Mouse (Mus musculus) heart, adult 18-20 months (tissue): Measurements from ENCODE around the gene Tcf20. TPM values are rescaled to one million over a fixed set of nuclear protein-coding genes. Genes with fewer than 3 reads are reported as not detected.
"Not testable (repeated sequence)": the region's sequence is repeated elsewhere in the genome, so short reads cannot be mapped to it uniquely, and the experiment has no call there.

Experiments used
- DNase-seq, 2 experiments: peaks; one replicate each; pipeline ENCODE4 v3.0.0; 2021 to 2022; ENCODE audit warnings: mixed read lengths in 1 of 2
- microRNA-seq, 2 experiments: library from miRNA; unstranded; fragments of <30 nt; microRNA quantifications; one replicate each; pipeline ENCODE4 v1.2.0; 2022
- total RNA-seq, 2 experiments: library from RNA; stranded (reverse); gene quantifications; 2 replicates each; pipeline ENCODE4 v1.2.3; 2021

The Tcf20 gene
- total RNA-seq, 2 experiments from 2014 or later = 48.2 to 56.6 TPM

- DNase-seq = no peak
Observed at GRCm38 (mm10) chr15:82806969-82807763, 180.5 kb downstream of the Tcf20 start.

- DNase-seq = peak; percentile 67 to 95
Observed at GRCm38 (mm10) chr15:82804708-82805639, 182.7 kb downstream of the Tcf20 start.

GRCm38 (mm10) chr15:82795936-82796440 lies 191.7 kb downstream of the Tcf20 start:
- no peak for DNase-seq

- DNase-seq = no peak
Observed at GRCm38 (mm10) chr15:82794277-82794676, 193.4 kb downstream of the Tcf20 start, which contains the start of gene Cyp2d26. Gene Cyp2d26, minus strand, starts transcription at chr15:82794294.

- no peak for DNase-seq
Observed at GRCm38 (mm10) chr15:82793868-82794267, 193.8 kb downstream of the Tcf20 start.

- DNase-seq = no peak
Observed at GRCm38 (mm10) chr15:82793454-82793853, 194.2 kb downstream of the Tcf20 start.

GRCm38 (mm10) chr15:82792566-82792965 lies 195.1 kb downstream of the Tcf20 start:
- DNase-seq = no peak

- no peak for DNase-seq
Observed at GRCm38 (mm10) chr15:82784581-82784980, 203.1 kb downstream of the Tcf20 start.

- DNase-seq = no peak
Observed at GRCm38 (mm10) chr15:82783800-82784199, 203.9 kb downstream of the Tcf20 start.

- not testable (repeated sequence) for DNase-seq
Observed at GRCm38 (mm10) chr15:82777856-82778255, 209.8 kb downstream of the Tcf20 start.

- no peak for DNase-seq
Observed at GRCm38 (mm10) chr15:82765943-82766342, 221.7 kb downstream of the Tcf20 start.

- no peak for DNase-seq
Observed at GRCm38 (mm10) chr15:82764881-82765280, 222.8 kb downstream of the Tcf20 start.

- DNase-seq = no peak
Observed at GRCm38 (mm10) chr15:82763631-82764420, 223.8 kb downstream of the Tcf20 start, which contains the start of gene Cyp2d40. Gene Cyp2d40, minus strand, starts transcription at chr15:82764183.

Small RNAs within 50 kb of the gene (microRNA-seq; reads per million reads assigned to microRNA genes)
- gene Gm27618 = 0 reads per million in 2 experiments
- gene Mir3080 = 0.38 to 0.54 reads per million in 2 experiments

Other genes with a start within 250 kb of the Tcf20 start
- not detected for gene Cyp2d40, start 223.7 kb downstream of the Tcf20 start, total RNA-seq
- gene Cyp2d26, start 193.6 kb downstream of the Tcf20 start, total RNA-seq = not detected
- gene Nfam1, start 45.4 kb upstream of the Tcf20 start, total RNA-seq = 1 to 10 TPM; 1.5 to 2.0 TPM
- 10 to 100 TPM; 46.1 to 55.5 TPM for gene Serhl, start 101.6 kb upstream of the Tcf20 start, total RNA-seq
- 10 to 100 TPM; 28.6 to 37.9 TPM for gene Rrp7a, start 134.9 kb upstream of the Tcf20 start, total RNA-seq
- gene Poldip3, start 161.5 kb upstream of the Tcf20 start, total RNA-seq = 10 to 100 TPM; 23.1 to 26.2 TPM
- 10 to 100 TPM; 83.9 to 93.0 TPM for gene Cyb5r3, start 184.7 kb upstream of the Tcf20 start, total RNA-seq